Mouse (Mus musculus) urinary bladder, postnatal 10 days (tissue): ENCODE measurements around the gene Rsc1a1.

Source experiments
- DNase-seq: peaks from one replicate; pipeline ENCODE4 v3.0.0; 2022; ENCODE audit warnings: low spot score

The Rsc1a1 gene

DNA sequence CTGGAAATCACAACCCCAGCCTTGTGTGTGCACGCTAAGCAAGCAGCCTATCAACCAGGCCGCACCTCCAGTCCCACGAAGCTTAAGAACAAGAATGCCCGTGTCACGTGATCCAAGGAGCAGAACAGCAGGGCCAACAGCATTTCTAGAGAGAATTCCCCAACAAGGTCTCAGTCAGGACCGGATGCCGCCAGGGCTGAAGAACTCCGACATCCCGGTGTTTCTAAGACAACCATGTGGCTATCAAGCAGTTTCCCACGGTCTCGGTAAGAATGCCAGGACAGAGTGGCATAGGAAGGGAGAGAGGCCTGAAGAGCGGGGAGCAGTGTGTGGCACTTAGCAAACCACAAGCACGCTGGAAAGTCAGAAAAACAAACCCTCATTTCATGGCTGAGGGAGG lies 31.6 kb downstream of the Rsc1a1 start:
- no peak for DNase-seq

DNA sequence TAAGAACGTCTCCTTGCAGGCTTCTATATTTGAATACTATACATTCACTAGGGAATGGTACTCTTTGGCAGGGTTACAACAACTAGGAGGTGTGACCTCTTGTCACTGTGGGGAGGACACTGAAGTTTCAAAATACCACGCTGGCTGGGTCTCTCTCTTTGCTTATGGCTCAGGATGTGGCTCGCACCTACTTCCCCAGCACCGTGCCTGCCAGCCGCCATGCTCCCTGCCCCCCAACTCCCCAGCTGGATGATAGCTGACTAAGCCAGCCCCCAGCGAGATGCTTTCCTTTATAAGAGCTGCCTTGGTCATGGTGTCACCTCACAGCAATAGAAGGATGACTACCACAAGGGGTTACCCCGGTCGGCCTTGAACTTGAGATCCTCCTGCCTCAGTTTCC lies 32.4 kb downstream of the Rsc1a1 start:
- no peak for DNase-seq

DNA sequence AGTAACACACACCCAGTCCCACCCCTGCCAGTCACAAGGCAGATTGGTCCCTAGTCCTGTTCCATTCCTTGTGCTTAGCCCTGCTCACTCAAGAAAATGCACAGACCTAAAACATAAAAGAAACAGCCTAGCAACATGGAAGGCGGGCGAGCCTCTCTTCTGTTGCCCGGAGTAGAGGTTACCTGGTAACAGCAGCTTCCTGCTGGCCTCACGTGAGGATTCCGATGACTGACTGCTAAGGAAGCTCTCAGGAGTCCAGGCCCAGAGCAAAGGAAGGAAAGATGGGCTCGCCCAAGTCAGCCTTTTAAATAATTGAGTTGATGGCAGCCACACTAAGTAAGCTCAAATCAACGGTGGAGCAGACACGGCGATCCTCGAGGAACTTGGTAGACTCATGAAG lies 33.5 kb downstream of the Rsc1a1 start:
- DNase-seq = no peak

- no peak for DNase-seq
These were observed 34.1 kb downstream of the Rsc1a1 start for GRCm38 (mm10) chr4:141651286-141651685.

- no peak for DNase-seq
These were observed 36.2 kb downstream of the Rsc1a1 start for GRCm38 (mm10) chr4:141649244-141649643.

- no peak for DNase-seq
These were observed 37.1 kb downstream of the Rsc1a1 start for GRCm38 (mm10) chr4:141648262-141648661.

DNA sequence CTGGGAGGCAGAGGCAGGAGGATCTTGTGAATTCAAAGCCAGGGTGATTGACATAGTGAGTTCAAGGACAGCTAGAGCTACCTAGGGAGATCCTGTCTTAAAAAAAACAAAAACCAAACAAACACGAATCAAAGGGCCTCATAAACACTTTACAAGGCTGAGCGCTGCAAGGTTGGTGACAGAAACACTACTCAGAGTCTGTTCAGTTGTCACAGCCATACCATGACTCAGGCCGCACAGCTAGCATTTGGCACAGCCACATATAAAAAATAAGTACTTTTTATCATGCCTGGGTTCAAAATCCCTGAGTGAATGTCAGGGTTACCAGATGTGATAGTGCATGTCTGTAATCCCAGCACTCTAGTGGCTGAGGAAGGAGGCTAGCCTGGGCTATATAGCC lies 38.2 kb downstream of the Rsc1a1 start:
- no peak for DNase-seq

DNA sequence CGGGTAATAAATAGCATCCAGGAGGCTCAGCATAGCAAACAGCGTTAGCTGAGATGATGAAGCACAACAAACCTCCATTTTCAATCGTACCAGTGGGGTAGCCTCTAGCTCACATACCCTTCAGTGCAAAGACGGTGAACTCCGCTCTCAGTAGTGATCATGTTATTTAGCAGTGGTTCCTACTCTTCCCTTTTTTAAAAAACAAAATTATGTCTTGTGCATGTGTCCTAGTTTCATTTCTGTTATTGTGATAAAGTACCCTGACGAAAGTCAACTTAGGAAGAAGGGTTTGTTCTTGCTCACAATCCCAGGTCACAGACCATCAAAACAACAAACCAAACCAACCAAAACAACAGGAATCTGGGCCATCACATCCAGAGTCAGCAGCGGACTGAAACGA lies 39.4 kb downstream of the Rsc1a1 start:
- no peak for DNase-seq

DNA sequence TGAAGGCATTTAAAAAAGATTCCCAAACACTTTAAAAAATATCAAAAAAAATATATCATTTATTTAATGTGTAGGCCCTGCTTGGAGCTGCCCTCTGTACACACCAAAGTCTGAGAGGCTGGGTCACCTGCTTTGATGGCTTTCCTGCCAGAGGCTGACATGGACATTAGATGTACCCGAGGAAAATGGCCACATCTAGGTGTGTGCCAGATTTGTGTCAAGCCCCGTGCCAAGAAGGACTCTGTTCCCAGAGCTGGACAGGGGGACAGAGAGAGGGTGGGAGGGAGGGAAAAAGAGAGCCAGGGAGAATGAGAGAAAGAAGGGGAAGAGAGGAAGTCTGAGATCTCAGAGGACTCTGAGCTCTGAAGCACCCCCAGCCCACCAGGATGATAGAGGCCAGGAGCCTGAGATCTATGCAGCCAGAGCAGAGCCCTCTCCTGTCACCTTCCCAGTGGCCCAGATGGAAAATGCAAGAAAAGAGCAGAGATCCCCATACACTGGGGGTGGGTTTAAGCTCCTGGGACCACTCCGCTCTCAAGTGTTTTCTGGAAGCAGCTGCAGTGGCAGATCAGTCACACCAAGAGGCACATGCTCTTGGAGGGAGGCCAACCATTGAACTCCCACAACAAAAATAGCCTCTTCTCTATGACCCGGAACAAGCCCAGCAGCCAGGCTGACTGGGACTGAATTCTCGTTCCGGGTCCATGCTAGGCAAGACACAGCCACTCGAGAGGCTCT lies 42.1 kb downstream of the Rsc1a1 start:
- no peak for DNase-seq

DNA sequence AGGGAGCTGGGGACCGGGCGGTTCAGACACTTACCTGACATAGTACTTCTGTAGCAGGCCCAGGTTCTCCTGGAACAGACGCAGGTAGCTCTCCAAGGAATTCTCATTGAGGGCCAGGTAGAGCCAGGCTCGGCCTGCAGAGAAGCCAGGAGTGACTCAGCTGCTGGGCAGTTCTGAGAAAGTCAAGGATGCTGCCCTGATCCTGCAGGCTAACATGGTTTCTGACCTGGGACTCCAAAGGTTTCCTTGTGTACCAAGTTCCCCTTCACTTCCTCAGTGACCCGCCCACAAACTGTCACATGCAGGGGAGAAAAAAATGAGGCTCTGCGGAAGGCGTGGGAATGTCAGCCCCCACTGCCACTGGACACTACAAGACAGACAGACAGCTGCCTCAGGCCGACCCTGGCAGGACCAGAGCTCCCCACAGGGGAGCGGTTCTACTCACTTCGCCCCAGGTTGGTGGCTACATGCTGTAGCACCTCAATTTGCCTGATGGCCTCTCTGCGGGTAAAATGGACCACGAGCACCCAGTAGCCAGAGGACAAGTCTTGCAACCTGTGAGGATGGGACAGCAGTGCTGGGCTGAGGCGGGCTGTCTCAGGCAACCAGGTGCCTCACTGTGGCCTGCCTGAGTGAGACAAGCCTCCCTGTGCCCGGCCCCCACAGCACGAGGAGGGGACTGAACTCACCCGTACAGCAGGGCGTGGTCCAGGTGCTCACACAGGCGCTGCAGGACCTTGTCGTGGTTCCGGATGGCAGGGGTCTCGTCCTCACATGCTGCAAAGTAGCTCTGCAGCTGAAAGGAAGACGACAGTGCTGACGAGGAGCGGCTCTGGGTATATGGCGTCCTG lies 43.2 kb downstream of the Rsc1a1 start:
- no peak for DNase-seq

DNA sequence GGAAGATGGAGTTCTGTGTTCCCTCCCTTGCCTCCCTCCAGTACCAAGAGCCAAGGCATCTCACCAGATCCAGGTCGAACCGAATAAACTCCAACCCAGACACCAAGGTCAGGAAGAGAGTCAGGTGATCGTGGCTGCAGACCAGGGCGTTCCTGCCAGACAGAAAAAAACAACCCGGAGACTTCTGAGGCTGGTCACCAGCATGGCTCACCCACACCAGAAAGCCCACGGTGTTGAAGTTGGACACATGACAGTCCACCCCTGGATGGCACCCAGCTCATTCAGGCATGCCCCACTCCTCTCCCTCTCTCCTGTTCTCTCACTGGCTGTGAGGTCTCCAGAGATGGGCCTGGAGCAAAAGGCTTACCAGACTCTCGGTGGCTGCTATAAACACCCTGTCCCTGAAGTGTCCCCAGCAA lies 44.0 kb downstream of the Rsc1a1 start:
- no peak for DNase-seq

- no peak for DNase-seq
These were observed 45.9 kb downstream of the Rsc1a1 start for GRCm38 (mm10) chr4:141639474-141639873.

GRCm38 (mm10) chr4:141636693-141637092 lies 48.7 kb downstream of the Rsc1a1 start:
- DNase-seq = no peak

GRCm38 (mm10) chr4:141635991-141636390 lies 49.4 kb downstream of the Rsc1a1 start:
- no peak for DNase-seq
